Mouse (Mus musculus): ENCODE results near the gene Mospd1. TPM values are rescaled to one million over a fixed set of nuclear protein-coding genes. Genes with fewer than 3 reads are reported as not detected.

Mospd1 gene
- polyA plus RNA-seq, 1 experiment from 2014 or later, result 45.3 TPM

Other genes starting within 250 kb of the Mospd1 start
- gene Plac1, start 130.4 kb downstream of the Mospd1 start, polyA plus RNA-seq (2015; fragmentation: Nextera tagmentation; extraction: Ambion mirVana), result 7.6 and 8.0 TPM in 2 replicates
- gene Fam122b, start 100.7 kb downstream of the Mospd1 start, polyA plus RNA-seq (2015; fragmentation: Nextera tagmentation; extraction: Ambion mirVana), result 21.1 and 23.8 TPM in 2 replicates
- not detected in 2 replicates for gene Fam122c, start 97.1 kb downstream of the Mospd1 start, polyA plus RNA-seq (2015; fragmentation: Nextera tagmentation; extraction: Ambion mirVana)
- not detected in 2 replicates for gene Etd, start 64.4 kb upstream of the Mospd1 start, polyA plus RNA-seq (2015; fragmentation: Nextera tagmentation; extraction: Ambion mirVana)
- 42.5 and 54.0 TPM in 2 replicates for gene Rtl8c, start 237.5 kb upstream of the Mospd1 start, polyA plus RNA-seq (2015; fragmentation: Nextera tagmentation; extraction: Ambion mirVana)
- not detected in 2 replicates for gene Gm14597, start 238.5 kb upstream of the Mospd1 start, polyA plus RNA-seq (2015; fragmentation: Nextera tagmentation; extraction: Ambion mirVana)